In genomic region chr13:35860916-35861315, GRCm38 (mm10) we compare ENCODE assay signal across 14 mouse cellular contexts. TPM values are rescaled to one million over a fixed set of nuclear protein-coding genes. Genes with fewer than 3 reads are reported as not detected.
DNase-seq lines count a peak whose midpoint lies in the region; ATAC-seq and TF ChIP-seq lines count a peak whose summit lies in the region.
"Had no signal": no experiment of that assay in that cellular context is flagged by ENCODE, and none has a peak within 500 bp of the region (broad histone marks: within the 10 kb centered on the region; RNA-seq: fewer than 3 reads in every experiment).

No protein-coding gene starts in this region.

- peak; percentile 8 for DNase-seq in adrenal gland, adult 8-10 months
- DNase-seq in adrenal gland, postnatal 4 days (ENCODE audit: low spot score in 2 of 2), result no peak
- DNase-seq in 416B (ENCODE audit: low read depth), result peak; percentile 56
- peak; percentile 41 to 51 for DNase-seq in cerebellum, adult 18-20 months
- peak; percentile 20 to 22 for DNase-seq in heart, adult 9 months (ENCODE audit: low spot score in 2 of 2)
- DNase-seq in thymus, postnatal 4 days, result no peak
- no peak for DNase-seq in midbrain, postnatal 0 days (ENCODE audit: low spot score)
- DNase-seq: forebrain, postnatal 0 days; liver, postnatal 0 days; lung, postnatal 4 days; midbrain, embryonic 14.5 days had no signal

- H3K4me1 ChIP-seq in kidney, embryonic 15.5 days, result no peaks in the 10 kb centered on the region
- no peaks in the 10 kb centered on the region for H3K4me1 ChIP-seq in midbrain, postnatal 0 days (ENCODE audit: insufficient read depth, low read length)

- no peaks in the 10 kb centered on the region for H3K27me3 ChIP-seq in kidney, embryonic 15.5 days
- no peaks in the 10 kb centered on the region for H3K27me3 ChIP-seq in midbrain, postnatal 0 days (ENCODE audit: insufficient read depth, low read length)

- ATAC-seq in kidney, embryonic 15.5 days (replicated peaks; ENCODE audit: low FRiP score), result no peak
- no peak for ATAC-seq in midbrain, postnatal 0 days (ENCODE audit: low FRiP score)
- ATAC-seq: forebrain, postnatal 0 days; hindbrain, postnatal 0 days; liver, postnatal 0 days had no signal

- H3K36me3 ChIP-seq in kidney, embryonic 15.5 days, result peaks cover 48% of the 10 kb centered on the region
- 0 out of 2 replicates have a peak, but pooled peaks cover 5% of the 10 kb centered on the region for H3K36me3 ChIP-seq in midbrain, postnatal 0 days (ENCODE audit: insufficient read depth, low read length)

- TF ChIP-seq CTCF in midbrain, postnatal 0 days (IDR thresholded peaks at IDR 0.05), result no peak

- H3K9ac ChIP-seq in kidney, embryonic 15.5 days, result no peak overlapping the region
- H3K9ac ChIP-seq in midbrain, postnatal 0 days (replicated peaks; ENCODE audit: low read length, poor library complexity, severe bottlenecking), result no peak overlapping the region
- H3K9ac ChIP-seq: forebrain, postnatal 0 days; liver, postnatal 0 days had no signal

- no peak overlapping the region for H3K27ac ChIP-seq in kidney, embryonic 15.5 days
- H3K27ac ChIP-seq in midbrain, postnatal 0 days (ENCODE audit: low read depth, low read length), result no peak overlapping the region
- H3K27ac ChIP-seq: hindbrain, postnatal 0 days; stomach, postnatal 0 days had no signal

- H3K4me3 ChIP-seq in kidney, embryonic 15.5 days (replicated peaks), result no peak overlapping the region
- H3K4me3 ChIP-seq in midbrain, postnatal 0 days (ENCODE audit: low read depth, low read length), result no peak overlapping the region

- H3K9me3 ChIP-seq in kidney, embryonic 15.5 days (replicated peaks), result no peaks in the 10 kb centered on the region
- H3K9me3 ChIP-seq in midbrain, postnatal 0 days (ENCODE audit: low read length), result no peaks in the 10 kb centered on the region

- H3K4me2 ChIP-seq in kidney, embryonic 15.5 days, result no peak overlapping the region
- H3K4me2 ChIP-seq in midbrain, postnatal 0 days (ENCODE audit: low read depth, low read length, poor library complexity, severe bottlenecking), result no peak overlapping the region

- 75% methylated on average over 8 of the region's 8 CpGs for WGBS in kidney, embryonic 15.5 days
- WGBS in midbrain, postnatal 0 days, result 71% methylated on average over 8 of the region's 8 CpGs

RNA-seq across cellular contexts. Expression of gene Rpp40, which starts 45.2 kb away (rescaled TPM):
- 10 to 100 TPM; 13.0 to 17.8 (median 15.7) TPM for total RNA-seq in adrenal gland, adult 8-10 months (2022)
- total RNA-seq in adrenal gland, postnatal 4 days (2021), result 10 to 100 TPM; 16.2 to 17.9 TPM
- 16.3 and 17.2 TPM in 2 replicates for polyA plus RNA-seq in kidney, embryonic 15.5 days (2015; fragmentation: Nextera tagmentation; extraction: Ambion mirVana)
- 3.6 and 6.1 TPM in 2 replicates for total RNA-seq in midbrain, postnatal 0 days (2014; rRNA removed)
- 4.6 and 5.4 TPM in 2 replicates for polyA plus RNA-seq in midbrain, postnatal 0 days (2015; fragmentation: Nextera tagmentation; extraction: Ambion mirVana)

Comparison
In these comparisons a context has a peak if more than half of its experiments do, and no peak if none do; other contexts are left out.
1. DNase-seq: peak in adrenal gland, adult 8-10 months (single experiment), 416B (single experiment), cerebellum, adult 18-20 months (2 of 2) and heart, adult 9 months (2 of 2); none in adrenal gland, postnatal 4 days (0 of 2), thymus, postnatal 4 days (single experiment) and midbrain, postnatal 0 days (single experiment).